Mouse (Mus musculus): Measurements from ENCODE around the gene Ptprm.

The Ptprm gene

DNA sequence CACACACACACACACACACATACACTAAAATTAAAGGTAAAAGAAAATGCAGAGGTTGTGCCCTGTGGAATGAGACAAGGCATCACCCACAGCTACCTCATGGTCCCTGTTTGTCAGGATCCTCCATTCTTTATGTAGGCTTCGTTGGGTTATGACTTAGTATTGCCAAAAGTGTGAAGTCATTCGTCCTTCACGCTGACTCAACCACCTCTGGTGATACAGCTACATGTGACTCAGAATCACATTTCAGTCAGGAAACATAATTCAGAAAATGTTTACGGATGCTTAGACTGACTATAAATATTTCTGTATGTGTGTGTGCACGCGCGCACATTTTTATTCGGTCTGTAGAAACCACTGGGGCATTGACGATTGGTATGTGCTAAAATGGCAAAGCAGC lies 121.2 kb downstream of the Ptprm start:
- in situ Hi-C loops (cut with MboI, MseI) = loop anchor here (5.0 kb wide), 1 partner anchor 51 kb away; no protein-coding TSS in a partner anchor

DNA sequence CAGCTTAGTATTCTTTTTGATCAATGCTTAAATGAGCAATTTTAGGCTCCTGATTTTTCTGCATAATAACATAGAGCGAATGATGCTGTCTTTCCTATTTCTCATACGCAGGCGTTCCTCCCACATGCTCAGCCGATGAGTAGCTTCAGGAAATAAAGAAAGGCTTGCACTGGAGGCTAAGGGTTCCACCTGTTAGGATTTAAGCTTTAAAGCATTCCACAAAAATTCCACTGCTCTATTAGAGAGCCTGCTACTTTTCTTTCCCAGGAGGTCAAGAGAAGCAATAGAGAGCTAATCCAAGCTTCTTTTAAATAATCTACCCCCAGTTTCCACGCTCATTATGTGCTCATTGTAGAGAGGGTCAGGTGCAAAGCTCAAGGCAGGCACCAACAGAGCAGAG lies 127.3 kb downstream of the Ptprm start:
- in situ Hi-C loops (cut with MboI, MseI) = no loop called here

- in situ Hi-C loops (cut with MboI, MseI) = no loop called here
Measured at GRCm38 (mm10) chr17:67215326-67215725, 138.9 kb downstream of the Ptprm start.

GRCm38 (mm10) chr17:67213711-67214110 lies 140.5 kb downstream of the Ptprm start:
- in situ Hi-C loops (cut with MboI, MseI) = no loop called here

DNA sequence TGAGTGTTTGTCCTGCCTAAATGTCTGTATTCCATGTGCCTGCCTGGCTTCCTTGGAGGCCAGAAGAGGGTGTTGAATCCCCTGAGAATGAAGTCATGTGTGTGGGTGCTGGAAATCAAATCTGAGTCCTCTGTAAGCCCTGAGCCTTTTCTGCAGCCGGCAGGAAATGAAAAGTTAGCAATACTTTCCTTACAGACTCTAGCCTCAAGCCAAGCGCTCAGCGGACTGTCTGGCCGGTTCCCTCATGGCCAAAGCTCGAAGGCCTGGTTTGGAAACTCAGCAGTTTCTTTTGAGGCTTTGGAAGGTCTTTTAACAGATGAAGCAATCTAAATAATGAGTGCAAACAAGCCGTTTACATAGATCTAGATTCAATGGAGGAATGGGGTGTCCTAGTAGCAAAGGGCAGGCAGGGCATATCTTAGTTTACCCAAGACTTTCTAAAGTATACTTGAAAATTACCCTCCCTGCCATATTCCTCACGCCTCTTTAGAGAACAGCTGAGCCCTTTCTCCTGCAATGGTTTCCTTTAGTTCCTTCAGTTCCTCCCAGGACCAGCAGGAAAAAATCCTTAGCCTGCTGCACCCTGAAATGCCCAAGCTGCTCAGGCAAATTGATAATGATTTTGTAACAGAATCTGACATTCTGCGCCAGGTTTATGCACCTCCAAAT lies 144.4 kb downstream of the Ptprm start:
- in situ Hi-C loops (cut with MboI, MseI) = no loop called here

- in situ Hi-C loops (cut with MboI, MseI) = no loop called here
Measured at GRCm38 (mm10) chr17:67208600-67208999, 145.7 kb downstream of the Ptprm start.

GRCm38 (mm10) chr17:67206984-67207383 lies 147.3 kb downstream of the Ptprm start:
- in situ Hi-C loops (cut with MboI, MseI) = no loop called here

GRCm38 (mm10) chr17:67201151-67201550 lies 153.1 kb downstream of the Ptprm start:
- in situ Hi-C loops (cut with MboI, MseI) = no loop called here

DNA sequence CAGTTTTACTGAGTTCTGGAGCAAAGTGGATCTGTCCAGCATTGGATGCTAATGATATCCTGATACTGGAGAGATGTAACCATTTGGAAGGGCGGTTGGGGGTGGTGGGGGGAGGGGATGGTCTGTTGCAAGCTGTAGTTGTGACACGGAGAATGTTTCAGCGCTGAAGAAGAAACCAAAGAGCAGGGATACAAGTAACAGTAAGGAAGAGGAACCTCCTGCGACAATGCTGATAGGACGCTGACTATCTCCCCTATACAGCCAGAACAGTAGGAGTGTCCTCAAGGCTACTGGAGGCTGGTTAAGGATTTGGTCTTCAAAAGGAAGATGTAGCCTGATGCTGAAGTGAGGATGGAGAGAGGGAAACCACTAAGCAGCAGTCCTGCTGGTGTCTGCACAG lies 160.5 kb downstream of the Ptprm start:
- in situ Hi-C loops (cut with MboI, MseI) = no loop called here

- in situ Hi-C loops (cut with MboI, MseI) = no loop called here
Measured at GRCm38 (mm10) chr17:67188514-67188913, 165.7 kb downstream of the Ptprm start.

DNA sequence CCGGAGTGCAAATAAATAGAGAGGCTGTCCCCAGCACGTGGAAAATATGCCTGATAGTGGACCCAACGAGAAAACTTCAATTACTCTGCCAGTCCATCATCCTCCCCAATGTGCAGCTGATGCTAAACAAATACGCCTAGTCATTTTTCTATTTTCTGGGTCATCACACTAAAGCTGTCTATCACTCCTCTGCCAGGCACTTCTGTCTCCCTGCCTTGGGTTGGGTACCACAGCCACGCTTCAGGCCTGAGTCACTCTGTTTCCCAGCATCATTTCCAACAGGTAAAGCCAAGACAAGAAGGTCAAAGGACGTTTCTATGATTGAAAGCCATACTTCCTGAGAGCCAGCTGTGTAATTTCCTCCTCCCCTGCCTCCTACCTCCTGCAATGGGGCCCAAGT lies 167.4 kb downstream of the Ptprm start:
- in situ Hi-C loops (cut with MboI, MseI) = no loop called here

DNA sequence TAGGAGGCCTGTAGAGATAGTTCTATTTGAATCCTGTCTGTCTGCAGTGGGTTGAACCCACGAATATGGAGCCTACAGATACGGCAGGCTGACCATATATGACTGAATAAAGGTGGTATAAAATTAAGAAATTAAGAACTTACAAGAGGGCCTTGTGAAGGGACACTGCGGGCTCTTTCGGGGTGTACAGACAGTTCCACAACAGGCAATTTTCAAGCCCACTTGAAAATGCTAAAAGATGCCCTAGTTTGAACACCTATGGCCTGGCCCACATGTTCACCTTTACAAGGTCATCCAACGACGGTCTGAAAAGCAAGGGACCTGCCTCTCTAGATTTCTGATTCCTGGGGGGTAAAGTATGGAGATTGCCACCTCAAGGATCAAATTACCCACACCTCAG lies 168.3 kb downstream of the Ptprm start:
- in situ Hi-C loops (cut with MboI, MseI) = no loop called here

GRCm38 (mm10) chr17:67179446-67179845 lies 174.8 kb downstream of the Ptprm start:
- in situ Hi-C loops (cut with MboI, MseI) = no loop called here

DNA sequence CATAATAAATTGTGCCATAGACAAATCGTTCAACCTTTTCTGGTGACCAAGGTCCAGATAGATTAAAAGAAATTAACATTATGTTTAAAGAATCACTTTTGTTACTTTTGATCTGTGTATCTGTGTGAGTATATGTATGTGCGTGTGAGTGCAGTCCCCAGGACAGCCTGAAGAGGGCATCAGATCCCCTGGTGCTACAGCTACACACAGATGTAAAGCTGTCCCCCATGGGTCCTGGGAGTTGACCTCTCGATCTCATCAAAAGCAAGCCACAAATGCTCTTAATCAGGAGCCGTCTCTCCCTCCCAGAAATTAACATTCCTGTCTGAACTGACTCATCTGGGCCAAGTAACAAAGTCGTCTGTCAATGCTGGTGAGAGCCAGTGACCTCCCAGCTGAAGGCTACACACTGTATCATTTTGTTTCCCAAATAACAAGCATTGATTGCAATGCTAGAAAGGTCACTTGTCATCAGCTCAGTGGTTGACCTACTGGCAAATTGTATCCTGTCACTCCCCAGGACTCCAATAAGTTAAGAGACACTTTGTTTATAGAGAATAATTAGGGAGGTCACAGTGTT lies 175.5 kb downstream of the Ptprm start:
- in situ Hi-C loops (cut with MboI, MseI) = no loop called here

DNA sequence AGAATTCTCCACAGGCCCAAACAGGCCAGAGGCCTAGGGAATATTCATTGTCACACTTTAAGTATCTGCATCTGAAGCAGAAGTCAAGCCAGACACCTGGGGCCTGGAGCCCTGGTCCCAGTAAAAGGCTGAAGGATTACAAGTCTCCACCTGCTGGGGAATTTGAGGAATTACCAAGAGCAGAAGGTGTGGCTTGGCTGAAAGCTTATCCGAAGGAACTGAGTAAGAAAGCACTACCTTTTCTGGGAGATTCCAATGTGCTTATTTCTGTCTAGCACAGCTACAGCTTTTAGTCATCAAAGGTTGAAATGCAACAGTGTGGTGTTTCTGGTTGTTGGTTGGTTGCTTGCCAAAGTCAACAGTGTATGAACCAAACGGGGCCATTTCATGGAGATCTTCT lies 178.4 kb downstream of the Ptprm start:
- in situ Hi-C loops (cut with MboI, MseI) = no loop called here

DNA sequence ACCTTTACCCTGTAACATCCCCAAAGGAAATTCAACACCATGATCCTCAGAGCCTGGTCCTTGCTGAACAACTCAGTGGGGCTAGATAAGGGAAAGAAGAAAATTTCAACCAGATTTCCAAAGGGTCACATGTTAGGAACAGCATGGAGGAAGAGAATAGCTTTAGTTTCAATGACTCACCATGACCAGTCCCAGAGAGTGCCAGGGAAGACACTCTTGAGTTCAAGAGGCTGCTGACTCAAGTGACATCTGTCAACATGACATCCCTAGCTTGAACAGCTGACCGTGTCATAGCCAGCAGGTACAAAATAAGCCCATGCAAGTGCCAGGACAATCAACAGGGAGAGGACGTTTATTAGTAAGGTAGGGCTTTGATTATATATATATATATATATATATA lies 182.9 kb downstream of the Ptprm start:
- in situ Hi-C loops (cut with MboI, MseI) = no loop called here

DNA sequence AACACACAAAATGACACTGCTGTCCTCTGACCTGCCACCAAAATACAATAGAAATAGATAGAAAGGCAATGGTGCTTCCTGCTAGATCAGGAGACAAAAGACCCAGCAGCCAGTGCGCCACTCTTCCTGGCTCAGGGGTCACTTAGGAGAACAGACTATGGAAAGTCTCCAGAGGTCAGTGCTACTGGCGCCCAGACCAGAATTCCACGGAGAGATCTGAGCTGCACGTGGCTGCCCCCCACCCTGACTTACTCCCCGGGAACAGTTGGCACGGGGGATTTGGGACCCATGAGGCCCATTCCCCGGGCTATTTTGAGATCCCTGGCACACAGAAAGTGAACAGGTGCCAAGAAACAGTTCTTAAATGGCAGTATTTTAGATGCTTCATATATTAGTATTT lies 183.6 kb downstream of the Ptprm start:
- in situ Hi-C loops (cut with MboI, MseI) = no loop called here

- in situ Hi-C loops (cut with MboI, MseI) = no loop called here
Measured at GRCm38 (mm10) chr17:67165876-67166275, 188.4 kb downstream of the Ptprm start.

- in situ Hi-C loops (cut with MboI, MseI) = no loop called here
Measured at GRCm38 (mm10) chr17:67159611-67160010, 194.6 kb downstream of the Ptprm start.

DNA sequence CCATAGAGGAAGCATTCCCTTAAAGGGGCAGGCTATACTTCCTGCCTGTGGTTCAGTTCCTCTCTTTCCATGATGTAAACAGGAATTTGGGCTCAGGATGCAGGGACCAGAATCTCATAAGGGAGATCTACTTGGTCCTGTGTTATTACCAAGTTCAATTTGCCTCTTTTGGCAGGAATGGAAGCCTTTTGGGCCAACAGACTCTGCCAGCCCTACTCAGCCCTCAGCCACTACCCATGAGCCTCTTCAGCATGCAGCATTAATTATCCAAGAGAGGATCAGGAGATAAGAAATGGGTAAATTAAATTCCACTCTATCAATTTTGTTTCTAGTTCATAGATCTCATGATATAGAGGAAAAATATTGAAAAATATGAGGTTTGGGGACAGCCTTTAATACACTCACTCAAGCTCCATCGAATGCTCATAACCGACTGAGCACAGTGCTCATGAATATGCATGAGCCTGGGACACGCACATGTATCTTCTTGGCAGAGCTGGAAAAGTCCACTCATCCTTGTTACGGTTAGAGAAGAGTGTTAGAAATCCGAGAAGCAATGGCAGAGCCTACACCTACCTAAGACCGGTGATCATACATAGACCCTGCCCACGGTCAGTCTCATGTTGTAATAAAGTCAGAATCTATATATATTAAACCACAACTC lies 197.0 kb downstream of the Ptprm start:
- in situ Hi-C loops (cut with MboI, MseI) = no loop called here

- in situ Hi-C loops (cut with MboI, MseI) = no loop called here
Measured at GRCm38 (mm10) chr17:67152218-67152617, 202.0 kb downstream of the Ptprm start.

DNA sequence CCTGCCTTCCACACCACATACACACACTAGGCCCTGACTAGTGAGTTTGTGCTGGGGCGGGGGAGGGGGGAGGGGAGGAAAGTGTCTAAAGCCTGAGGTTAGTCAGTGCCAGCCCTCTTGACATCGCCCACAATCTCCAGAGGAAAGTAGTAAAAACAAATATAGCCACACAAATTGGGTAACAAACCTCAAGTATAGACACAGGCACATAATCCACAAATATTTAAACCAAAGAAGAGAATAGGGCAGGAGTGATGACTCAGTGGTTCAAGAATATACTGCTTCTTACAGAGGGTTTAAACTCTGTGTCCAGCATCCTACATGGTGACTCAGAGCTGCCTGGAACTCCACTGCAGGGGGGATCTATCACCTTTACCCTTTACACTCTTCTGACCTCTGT lies 203.8 kb downstream of the Ptprm start:
- in situ Hi-C loops (cut with MboI, MseI) = no loop called here

DNA sequence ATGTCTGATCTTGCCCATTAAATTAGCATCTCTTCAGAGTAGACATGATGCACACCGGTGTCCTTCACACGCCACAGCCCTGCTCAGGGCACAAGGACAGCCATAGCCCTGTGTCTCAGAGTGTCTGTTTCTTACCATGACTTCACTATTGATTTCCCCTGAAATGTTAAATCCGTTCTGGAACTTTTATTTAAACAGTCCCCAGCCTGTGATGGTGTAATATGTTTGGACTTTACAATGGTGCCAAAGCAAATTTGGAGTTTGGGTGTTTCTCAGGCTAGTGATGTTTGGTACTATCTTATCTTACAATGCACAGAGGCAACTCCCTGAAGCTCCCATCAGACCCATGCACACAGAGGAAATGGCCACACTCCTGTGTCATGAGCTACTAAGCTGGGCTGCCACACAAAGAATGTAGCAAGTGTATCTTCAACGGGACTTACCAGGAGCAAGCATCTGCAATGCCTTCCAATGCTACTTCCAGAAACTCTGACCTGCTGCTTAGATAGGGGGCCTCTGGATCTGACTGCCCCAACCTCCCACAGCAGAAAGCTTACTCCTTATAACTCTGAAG lies 212.0 kb downstream of the Ptprm start:
- in situ Hi-C loops (cut with MboI, MseI) = no loop called here

Measured in T-helper 2 cell (primary cell).